Mouse (Mus musculus): ENCODE measurements around the gene Plcd1. TPM values are rescaled to one million over a fixed set of nuclear protein-coding genes. Genes with fewer than 3 reads are reported as not detected.

The Plcd1 gene
- polyA plus RNA-seq, 1 experiment from 2014 or later, result 31.9 TPM

DNA sequence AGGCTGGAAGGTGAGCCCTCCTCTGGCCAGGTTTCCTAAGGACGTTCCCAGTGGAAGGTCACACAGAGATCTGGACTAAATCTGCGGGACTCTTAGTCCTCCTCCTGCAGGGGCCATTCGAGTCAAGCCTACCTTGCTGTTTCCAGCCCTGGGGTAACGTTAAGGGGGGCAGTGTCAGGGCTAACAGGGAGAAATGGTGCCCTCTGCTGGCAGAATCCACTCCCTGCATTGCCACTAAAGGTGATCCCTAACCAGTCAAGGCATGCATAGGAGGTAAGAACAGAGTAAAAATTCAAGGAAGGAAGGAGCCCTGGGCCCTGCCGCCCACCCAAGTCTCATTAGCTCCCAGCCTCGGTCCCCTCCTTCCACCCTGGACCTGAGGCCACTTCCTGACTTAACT, 25.7 kb downstream of the Plcd1 start:
- Histone ChIP-seq H3K4me2 (replicated peaks) (no peak overlapping the region), H3K9me3 (no peaks in the 10 kb centered on the region), H3K9ac (replicated peaks) (no peak overlapping the region), H3K27ac (replicated peaks) (no peak overlapping the region), H3K27me3 (peaks cover 5% of the 10 kb centered on the region), H3K4me1 (0 out of 2 replicates have a peak, but pooled peaks cover 5% of the 10 kb centered on the region), H3K36me3 (peaks cover 11% of the 10 kb centered on the region), H3K4me3 (no peak overlapping the region)
- ATAC-seq (ENCODE audit: low FRiP score, low read depth), result peak; percentile 35
- WGBS, result 4% methylated on average over 6 of the region's 6 CpGs

DNA sequence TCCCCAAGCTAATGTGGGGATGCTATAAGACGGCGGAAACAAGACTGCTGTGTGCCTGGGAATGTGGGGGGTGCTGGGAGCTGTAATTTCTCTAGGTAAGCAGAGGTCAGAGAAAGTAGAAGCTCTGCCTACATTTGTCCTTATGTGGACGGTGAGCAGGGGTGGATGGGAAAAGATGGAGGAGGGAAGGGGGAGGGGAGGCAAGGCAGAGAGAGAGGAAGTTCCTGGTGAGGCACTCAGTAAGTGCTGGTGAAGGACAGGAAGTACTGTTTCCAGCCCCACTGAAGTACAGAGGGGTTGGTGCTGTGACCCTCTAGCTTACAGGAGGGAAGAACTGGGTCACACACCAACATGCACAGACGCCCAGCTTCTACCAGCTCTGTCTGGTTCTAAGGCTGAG, 29.0 kb downstream of the Plcd1 start:
- 0 out of 2 replicates have a peak, but pooled peaks cover 5% of the 10 kb centered on the region for H3K4me1 ChIP-seq
- no peaks in the 10 kb centered on the region for H3K36me3 ChIP-seq
- 73% methylated on average over 4 of the region's 4 CpGs for WGBS
- peaks cover 14% of the 10 kb centered on the region for H3K27me3 ChIP-seq
- no peak for ATAC-seq (ENCODE audit: low FRiP score, low read depth)
- H3K4me3 ChIP-seq, result no peak overlapping the region
- no peaks in the 10 kb centered on the region for H3K9me3 ChIP-seq
- no peak overlapping the region for H3K4me2 ChIP-seq (replicated peaks)
- no peak overlapping the region for H3K27ac ChIP-seq (replicated peaks)
- H3K9ac ChIP-seq (replicated peaks), result no peak overlapping the region

DNA sequence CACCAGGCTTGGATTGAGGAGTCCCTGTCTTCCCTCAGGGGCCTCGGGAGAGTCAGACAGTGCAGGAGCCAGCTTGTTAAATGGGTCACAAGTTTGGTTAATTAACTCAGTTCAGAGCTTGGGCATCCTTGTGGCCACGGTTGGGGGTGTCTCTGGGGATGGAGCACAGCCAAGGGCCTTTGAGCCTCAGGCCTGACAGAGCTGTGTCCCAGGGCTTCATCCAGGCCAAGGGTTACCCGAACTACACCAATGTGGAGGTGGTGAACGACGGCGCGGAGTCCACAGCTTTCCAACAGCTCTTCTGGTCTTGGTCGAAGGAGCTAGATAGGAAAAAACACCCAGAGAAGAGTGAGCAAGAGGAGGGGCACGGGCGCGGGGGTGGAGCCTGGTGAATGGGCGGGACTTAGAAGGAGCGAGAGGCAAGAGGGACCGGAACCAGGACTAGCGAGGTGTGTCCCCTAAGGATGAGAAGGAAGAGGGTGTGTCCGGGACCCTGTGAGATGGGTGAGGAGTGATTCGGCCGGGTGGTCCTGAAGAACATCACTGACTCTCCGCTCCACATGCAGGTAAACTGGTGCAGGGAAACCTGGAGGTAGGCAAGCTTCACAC, 30.2 kb downstream of the Plcd1 start:
- no peak for ATAC-seq (ENCODE audit: low FRiP score, low read depth)
- WGBS, result 37% methylated on average over 19 of the region's 19 CpGs
- Histone ChIP-seq H3K36me3 (no peaks in the 10 kb centered on the region), H3K9me3 (no peaks in the 10 kb centered on the region), H3K4me3 (no peak overlapping the region), H3K27me3 (peaks cover 14% of the 10 kb centered on the region), H3K9ac (replicated peaks) (no peak overlapping the region), H3K4me2 (replicated peaks) (no peak overlapping the region), H3K27ac (replicated peaks) (no peak overlapping the region), H3K4me1 (0 out of 2 replicates have a peak, but pooled peaks cover 5% of the 10 kb centered on the region)

DNA sequence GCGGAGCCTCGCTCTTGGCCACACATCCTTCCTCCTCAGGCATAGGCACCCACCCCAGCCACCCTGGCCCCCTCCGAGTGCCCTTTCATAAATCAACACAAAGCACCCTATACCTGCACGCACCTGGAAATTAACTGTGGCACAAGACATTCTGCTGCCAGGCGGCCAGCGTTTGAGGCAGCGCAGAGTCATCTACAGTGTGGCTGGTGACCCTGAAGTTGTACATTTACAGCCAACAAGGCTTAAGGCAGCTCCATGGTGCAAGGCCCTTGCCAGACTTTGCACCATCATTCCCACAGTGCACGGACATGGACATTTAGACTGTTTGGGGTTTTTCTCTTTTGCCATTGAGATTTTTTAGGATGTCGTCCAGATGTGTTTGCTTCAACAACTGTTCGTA, 32.6 kb downstream of the Plcd1 start:
- no peak overlapping the region for H3K4me2 ChIP-seq (replicated peaks)
- H3K27me3 ChIP-seq, result peaks cover 10% of the 10 kb centered on the region
- H3K9ac ChIP-seq (replicated peaks), result no peak overlapping the region
- no peaks in the 10 kb centered on the region for H3K36me3 ChIP-seq
- ATAC-seq (ENCODE audit: low FRiP score, low read depth), result no peak
- no peaks in the 10 kb centered on the region for H3K9me3 ChIP-seq
- H3K4me3 ChIP-seq, result no peak overlapping the region
- 0 out of 2 replicates have a peak, but pooled peaks cover 5% of the 10 kb centered on the region for H3K4me1 ChIP-seq
- H3K27ac ChIP-seq (replicated peaks), result no peak overlapping the region
- 92% methylated on average over 10 of the region's 10 CpGs for WGBS

DNA sequence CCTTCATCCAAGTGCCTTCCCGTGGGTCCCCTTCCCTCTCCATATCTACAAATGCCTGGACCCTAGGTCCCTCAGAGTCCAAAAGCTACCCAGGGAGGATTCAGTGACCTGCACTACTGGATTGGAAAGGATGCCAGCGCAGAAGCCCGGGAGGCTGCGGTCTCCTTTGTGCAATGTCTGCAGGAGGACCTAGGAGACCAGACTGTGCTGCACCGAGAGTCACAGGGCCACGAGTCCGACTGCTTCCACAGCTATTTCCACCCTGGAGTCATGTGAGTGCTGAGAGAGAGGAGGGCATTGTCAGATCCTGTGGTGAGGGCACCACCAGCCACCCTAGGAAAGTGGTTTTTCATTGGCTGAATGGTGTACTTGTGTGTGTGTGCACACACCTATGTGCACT, 35.1 kb downstream of the Plcd1 start:
- H3K27ac ChIP-seq (replicated peaks), result no peak overlapping the region
- H3K36me3 ChIP-seq, result no peaks in the 10 kb centered on the region
- ATAC-seq (ENCODE audit: low FRiP score, low read depth), result no peak
- no peaks in the 10 kb centered on the region for H3K9me3 ChIP-seq
- 87% methylated on average over 7 of the region's 7 CpGs for WGBS
- H3K27me3 ChIP-seq, result peaks cover 26% of the 10 kb centered on the region
- H3K4me3 ChIP-seq, result no peak overlapping the region
- no peak overlapping the region for H3K9ac ChIP-seq (replicated peaks)
- H3K4me1 ChIP-seq, result peaks cover 4% of the 10 kb centered on the region
- H3K4me2 ChIP-seq (replicated peaks), result no peak overlapping the region

DNA sequence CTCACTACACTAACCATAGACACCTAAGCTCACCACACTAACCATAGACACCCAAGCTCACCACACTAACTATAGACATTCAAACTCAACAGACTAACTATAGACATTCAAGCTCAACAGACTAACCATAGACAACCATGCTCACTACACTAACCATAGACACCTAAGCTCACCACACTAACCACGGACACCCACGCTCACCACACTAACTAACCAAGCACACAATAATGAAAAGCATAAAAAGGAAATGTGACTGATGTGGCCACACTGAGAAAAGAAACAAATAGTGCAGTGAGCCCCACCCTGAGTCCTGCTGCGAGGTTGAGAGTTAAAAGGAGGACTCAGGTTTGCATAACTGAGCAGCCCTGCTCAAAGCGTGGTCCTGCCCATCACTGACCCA, 38.0 kb downstream of the Plcd1 start:
- H3K27me3 ChIP-seq, result peaks cover 33% of the 10 kb centered on the region
- no peak for ATAC-seq (ENCODE audit: low FRiP score, low read depth)
- H3K36me3 ChIP-seq, result no peaks in the 10 kb centered on the region
- no peak overlapping the region for H3K9ac ChIP-seq (replicated peaks)
- no peak overlapping the region for H3K4me2 ChIP-seq (replicated peaks)
- H3K27ac ChIP-seq (replicated peaks), result no peak overlapping the region
- H3K4me3 ChIP-seq, result no peak overlapping the region
- 90% methylated on average over 4 of the region's 4 CpGs for WGBS
- H3K9me3 ChIP-seq, result no peaks in the 10 kb centered on the region
- peaks cover 14% of the 10 kb centered on the region for H3K4me1 ChIP-seq

DNA sequence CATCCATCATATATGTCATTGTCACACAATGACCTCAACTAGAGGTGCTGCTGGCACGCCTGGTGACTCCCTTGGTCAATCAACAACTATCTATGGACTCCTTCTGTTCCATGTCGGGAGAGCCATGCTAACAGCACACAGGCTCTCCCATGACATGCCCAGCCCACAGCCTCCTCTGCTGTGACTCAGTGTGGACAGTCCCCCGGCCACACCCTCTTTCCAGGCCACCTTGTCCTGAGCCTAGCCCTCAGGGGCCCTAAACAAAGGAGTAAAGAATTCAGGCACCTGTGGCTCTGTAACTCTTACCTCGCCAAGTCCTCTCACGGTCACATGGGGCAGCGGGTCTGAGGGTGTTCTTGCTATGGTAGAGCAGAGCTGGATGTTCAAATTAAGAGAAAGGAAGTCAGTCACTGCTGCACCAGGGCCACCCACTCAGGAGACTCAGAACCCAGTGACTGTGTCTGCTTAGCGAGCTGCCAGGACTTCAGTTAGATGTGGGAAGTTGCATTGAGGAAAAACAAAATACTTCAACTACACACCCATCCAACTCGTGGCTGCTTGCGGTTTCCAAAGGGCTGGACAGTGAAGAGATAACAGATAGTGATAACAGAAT, 39.2 kb downstream of the Plcd1 start:
- Histone ChIP-seq H3K27me3 (peaks cover 33% of the 10 kb centered on the region), H3K4me3 (no peak overlapping the region), H3K9me3 (no peaks in the 10 kb centered on the region), H3K36me3 (no peaks in the 10 kb centered on the region), H3K9ac (replicated peaks) (no peak overlapping the region), H3K4me2 (replicated peaks) (no peak overlapping the region), H3K4me1 (peaks cover 14% of the 10 kb centered on the region), H3K27ac (replicated peaks) (no peak overlapping the region)
- no peak for ATAC-seq (ENCODE audit: low FRiP score, low read depth)
- WGBS, result 81% methylated on average over 9 of the region's 9 CpGs

DNA sequence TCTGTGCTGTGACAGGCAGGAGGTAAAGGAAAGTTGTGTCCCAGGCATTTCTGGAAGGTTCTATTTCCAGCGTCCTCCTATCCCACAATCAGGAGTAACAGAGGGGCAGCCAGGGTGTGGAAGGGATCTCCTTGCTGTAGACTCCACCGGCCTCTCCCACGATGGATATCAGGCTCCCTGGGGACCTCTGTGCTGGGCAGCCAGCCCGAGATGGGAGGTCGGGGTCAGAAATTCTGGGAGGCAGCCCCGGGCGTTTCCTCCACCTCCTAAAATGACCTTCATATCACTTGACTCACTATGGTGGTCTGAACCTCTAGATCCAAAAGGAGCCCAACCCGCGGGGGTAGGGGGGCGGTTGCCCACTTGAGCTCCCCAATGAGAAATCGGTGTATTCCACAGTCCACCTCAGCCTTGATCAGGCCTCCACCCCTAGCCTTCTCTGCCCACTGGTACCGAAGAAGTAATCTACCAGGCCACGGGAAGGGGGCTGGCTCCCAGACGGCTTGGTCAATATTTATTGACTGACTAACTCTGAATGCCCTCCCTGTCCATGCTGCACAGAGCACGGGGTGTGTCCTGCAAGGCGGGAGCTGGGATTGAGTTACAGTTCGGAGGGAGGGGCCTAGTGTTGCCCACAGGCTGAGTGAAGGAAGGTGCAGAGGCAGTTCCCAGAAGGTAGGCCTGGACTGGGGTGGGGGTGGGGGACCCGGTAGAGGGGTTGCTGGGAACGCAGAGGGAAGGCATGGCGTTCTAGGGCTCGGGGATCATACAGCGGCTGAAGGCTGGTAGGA, 41.0 kb downstream of the Plcd1 start, which contains the start of gene Vill:
Gene Vill, plus strand, starts transcription at position 625 of the 791 bp plus-strand sequence.
- 21% methylated on average over 22 of the region's 22 CpGs for WGBS
- Histone ChIP-seq H3K27me3 (peaks cover 33% of the 10 kb centered on the region), H3K4me1 (peaks cover 14% of the 10 kb centered on the region), H3K36me3 (no peaks in the 10 kb centered on the region), H3K4me2 (replicated peaks) (peak within 1 kb of the TSS; percentile 54), H3K27ac (replicated peaks) (no peak within 1 kb of the TSS), H3K4me3 (peak within 1 kb of the TSS; percentile 30), H3K9ac (replicated peaks) (peak within 1 kb of the TSS; percentile 39; the same call in 1 of the 2 replicates), H3K9me3 (no peaks in the 10 kb centered on the region)
- peak; percentile 81 for ATAC-seq (ENCODE audit: low FRiP score, low read depth)

DNA sequence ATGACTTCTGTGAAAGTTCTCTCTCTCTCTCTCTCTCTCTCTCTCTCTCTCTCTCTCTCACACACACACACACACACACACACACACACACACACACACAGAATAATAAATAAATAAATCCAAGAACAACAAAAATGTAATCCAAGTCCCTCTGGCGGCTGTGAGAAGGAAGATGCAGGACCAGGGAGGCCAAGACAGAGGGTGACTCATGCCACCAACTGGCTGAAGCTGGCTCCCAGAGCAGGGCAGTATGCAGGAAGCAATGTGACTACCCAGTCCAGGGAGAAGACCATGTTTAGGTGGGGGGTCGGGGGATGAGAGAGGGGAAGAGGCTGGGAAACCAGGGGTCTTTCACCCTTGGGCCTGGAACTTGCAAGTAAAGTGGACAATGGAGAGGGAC, 42.1 kb downstream of the Plcd1 start:
- no peaks in the 10 kb centered on the region for H3K36me3 ChIP-seq
- 78% methylated on average over 2 of the region's 2 CpGs for WGBS
- H3K4me2 ChIP-seq (replicated peaks), result no peak overlapping the region
- H3K4me1 ChIP-seq, result peaks cover 14% of the 10 kb centered on the region
- no peak overlapping the region for H3K27ac ChIP-seq (replicated peaks)
- H3K9me3 ChIP-seq, result no peaks in the 10 kb centered on the region
- no peak for ATAC-seq (ENCODE audit: low FRiP score, low read depth)
- H3K27me3 ChIP-seq, result peaks cover 33% of the 10 kb centered on the region
- no peak overlapping the region for H3K4me3 ChIP-seq
- H3K9ac ChIP-seq (replicated peaks), result no peak overlapping the region

DNA sequence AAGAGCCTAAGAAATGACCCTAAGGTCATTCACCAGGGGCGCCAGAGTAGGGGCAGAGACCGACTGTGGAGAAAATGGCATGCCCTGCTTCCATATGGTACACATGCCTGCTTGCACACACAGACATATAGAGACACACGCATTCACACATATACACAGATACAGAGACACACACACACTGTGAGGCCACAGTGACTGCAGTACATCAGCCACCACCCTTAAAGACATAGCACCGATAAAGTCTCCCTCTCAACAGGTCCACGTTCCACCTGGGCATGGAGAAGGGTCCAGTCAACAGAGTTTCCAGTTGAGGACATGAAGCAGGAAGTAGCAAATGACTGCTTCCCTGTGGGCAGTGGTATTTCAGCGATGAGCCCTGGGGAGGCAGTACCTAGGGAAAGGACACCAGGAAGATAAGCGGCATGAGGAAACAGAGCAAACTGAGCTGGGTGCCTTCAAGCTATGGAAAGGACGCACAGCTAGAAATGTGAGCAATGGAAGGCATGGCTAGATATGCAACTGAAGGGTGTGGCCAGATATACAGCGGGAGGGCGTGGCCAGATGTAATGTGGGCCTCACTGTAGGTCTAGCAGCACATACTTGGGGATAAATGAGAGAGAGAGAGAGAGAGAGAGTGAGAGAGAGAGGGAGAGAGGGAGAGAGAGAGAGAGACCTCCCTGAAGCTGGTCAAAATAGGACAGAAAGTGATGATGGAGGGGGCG, 45.0 kb downstream of the Plcd1 start:
- 80% methylated on average over 11 of the region's 11 CpGs for WGBS
- peaks cover 18% of the 10 kb centered on the region for H3K27me3 ChIP-seq
- no peak overlapping the region for H3K27ac ChIP-seq (replicated peaks)
- H3K36me3 ChIP-seq, result no peaks in the 10 kb centered on the region
- H3K9ac ChIP-seq (replicated peaks), result no peak overlapping the region
- no peak overlapping the region for H3K4me2 ChIP-seq (replicated peaks)
- peaks cover 14% of the 10 kb centered on the region for H3K4me1 ChIP-seq
- H3K4me3 ChIP-seq, result no peak overlapping the region
- no peaks in the 10 kb centered on the region for H3K9me3 ChIP-seq
- no peak for ATAC-seq (ENCODE audit: low FRiP score, low read depth)

DNA sequence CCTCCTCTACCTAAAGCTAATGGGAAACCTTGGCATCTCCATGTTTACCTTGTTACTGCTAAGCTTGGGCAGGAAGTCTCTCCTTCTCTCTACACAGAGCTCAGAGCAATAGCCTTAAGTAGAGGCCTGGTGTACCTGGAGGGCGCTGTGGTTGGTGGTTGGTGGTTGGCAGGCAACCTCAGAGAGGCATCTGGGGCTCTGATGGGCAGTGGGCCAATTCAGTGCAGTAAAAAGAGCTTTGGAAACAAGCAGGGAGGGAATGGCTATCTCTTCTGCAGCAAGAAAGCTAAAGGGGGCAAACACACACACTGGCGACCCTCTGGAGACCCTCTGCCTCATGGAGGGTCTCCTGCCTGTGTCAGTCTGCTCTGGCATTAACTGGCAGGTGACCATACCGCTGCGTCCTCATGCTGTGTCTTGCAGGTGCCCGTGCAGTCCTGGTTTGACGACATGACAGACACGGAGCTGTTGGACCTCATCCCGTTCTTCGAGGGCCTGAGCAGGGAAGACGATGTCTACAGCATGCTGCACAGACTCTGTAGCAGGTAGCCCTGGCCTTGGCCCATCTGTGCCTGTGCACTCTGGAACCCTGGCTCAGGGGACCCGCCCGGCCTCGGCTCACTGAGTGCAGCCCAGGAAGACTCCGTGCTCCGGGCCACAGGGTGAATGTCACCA, 53.1 kb downstream of the Plcd1 start:
- ATAC-seq (ENCODE audit: low FRiP score, low read depth), result no peak
- WGBS, result 94% methylated on average over 15 of the region's 15 CpGs

More for the DNA sequence above, 53.1 kb downstream of the Plcd1 start:
- Histone ChIP-seq H3K4me1 (peaks cover 10% of the 10 kb centered on the region; the same call in 1 of the 2 replicates), H3K9me3 (no peaks in the 10 kb centered on the region), H3K36me3 (0 out of 2 replicates have a peak, but pooled peaks cover 10% of the 10 kb centered on the region), H3K9ac (replicated peaks) (no peak overlapping the region), H3K27me3 (no peaks in the 10 kb centered on the region), H3K4me2 (replicated peaks) (no peak overlapping the region), H3K27ac (replicated peaks) (no peak overlapping the region), H3K4me3 (no peak overlapping the region)
